7 mouse cellular contexts compared by ENCODE assay signal in the genomic region with DNA sequence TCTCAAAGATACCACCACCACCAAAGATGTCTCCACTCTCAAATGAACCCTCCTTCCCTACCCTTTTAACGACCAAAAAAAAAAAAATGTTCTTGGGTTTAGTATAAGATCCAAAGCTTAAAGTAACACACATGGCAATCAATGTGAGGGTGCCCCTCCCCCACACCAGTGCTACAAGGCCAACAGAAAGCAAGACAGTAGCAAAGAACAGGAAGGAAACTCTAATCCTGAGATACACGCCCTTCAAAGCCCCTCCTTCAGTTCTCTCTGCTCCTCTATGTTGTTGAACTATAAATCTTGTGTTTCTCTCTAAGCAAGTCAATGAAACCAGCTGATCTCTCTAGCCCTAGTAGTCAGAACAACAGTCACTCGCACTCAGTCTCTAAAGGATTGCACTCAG. TPM values are rescaled to one million over a fixed set of nuclear protein-coding genes. Genes with fewer than 3 reads are reported as not detected.
DNase-seq lines count a peak whose midpoint lies in the region; ATAC-seq lines count a peak whose summit lies in the region.

No protein-coding gene starts in this region.

- H3K9ac ChIP-seq in neural tube, embryonic 15.5 days (replicated peaks) = no peak overlapping the region
- H3K9ac ChIP-seq in forebrain, embryonic 14.5 days (ENCODE audit: low read length) = no peak overlapping the region

- H3K4me1 ChIP-seq in neural tube, embryonic 15.5 days = peaks cover 23% of the 10 kb centered on the region
- peaks cover 3% of the 10 kb centered on the region; the same call in 1 of the 2 replicates for H3K4me1 ChIP-seq in forebrain, embryonic 14.5 days (ENCODE audit: control insufficient read depth, insufficient read depth, low read length)

- H3K27ac ChIP-seq in neural tube, embryonic 15.5 days (replicated peaks) = no peak overlapping the region
- no peak overlapping the region for H3K27ac ChIP-seq in forebrain, embryonic 14.5 days (ENCODE audit: low read depth, low read length)

- no peak overlapping the region for H3K4me3 ChIP-seq in neural tube, embryonic 15.5 days (replicated peaks)
- no peak overlapping the region for H3K4me3 ChIP-seq in forebrain, embryonic 14.5 days (ENCODE audit: low read depth, low read length)

- WGBS in neural tube, embryonic 15.5 days = 67% methylated on average over 3 of the region's 3 CpGs
- 73% methylated on average over 3 of the region's 3 CpGs for WGBS in forebrain, embryonic 14.5 days

- H3K27me3 ChIP-seq in neural tube, embryonic 15.5 days (replicated peaks) = no peaks in the 10 kb centered on the region
- no peaks in the 10 kb centered on the region for H3K27me3 ChIP-seq in forebrain, embryonic 14.5 days (replicated peaks; ENCODE audit: control insufficient read depth, insufficient read depth, low read length)

- ATAC-seq in granulocyte monocyte progenitor cell, adult 5-6 weeks (replicated peaks; ENCODE audit: poor library complexity, severe bottlenecking) = peak; percentile 88
- no peak for ATAC-seq in neural tube, embryonic 15.5 days (ENCODE audit: low FRiP score)
- no peak for ATAC-seq in forebrain, embryonic 14.5 days

- no peak overlapping the region for H3K4me2 ChIP-seq in neural tube, embryonic 15.5 days
- no peak overlapping the region for H3K4me2 ChIP-seq in forebrain, embryonic 14.5 days (ENCODE audit: low read length)

- H3K9me3 ChIP-seq in neural tube, embryonic 15.5 days (replicated peaks) = no peaks in the 10 kb centered on the region
- H3K9me3 ChIP-seq in forebrain, embryonic 14.5 days (replicated peaks; ENCODE audit: control insufficient read depth, low read length) = no peaks in the 10 kb centered on the region

- H3K36me3 ChIP-seq in neural tube, embryonic 15.5 days = no peaks in the 10 kb centered on the region
- H3K36me3 ChIP-seq in forebrain, embryonic 14.5 days (ENCODE audit: control insufficient read depth, insufficient read depth, low read length) = no peaks in the 10 kb centered on the region

- peak; percentile 10 for DNase-seq in urinary bladder, postnatal 14 days (ENCODE audit: low spot score)
- DNase-seq in urinary bladder, postnatal 10 days (ENCODE audit: low spot score) = no peak
- DNase-seq in lung, postnatal 36 days = peak; percentile 70
- no peak for DNase-seq in forebrain, embryonic 14.5 days (ENCODE audit: low spot score)
- DNase-seq in urinary bladder, postnatal 25 days (ENCODE audit: low spot score) = no peak

RNA-seq across cellular contexts. Expression of a gene that starts 19.3 kb away (rescaled TPM):
- total RNA-seq in granulocyte monocyte progenitor cell, adult 5-6 weeks (2014; fragmentation: Nextera tagmentation) = 143 and 157 TPM in 2 replicates
- 30.7 and 47.1 TPM in 2 replicates for total RNA-seq in granulocyte monocyte progenitor cell, adult 5-6 weeks (2017)
- polyA plus RNA-seq in neural tube, embryonic 15.5 days (2015; fragmentation: Nextera tagmentation; extraction: Ambion mirVana) = 51.2 and 54.3 TPM in 2 replicates
- polyA plus RNA-seq in forebrain, embryonic 14.5 days (2014; fragmentation: Nextera tagmentation; extraction: Ambion mirVana) = 46.1 and 48.6 TPM in 2 replicates

Comparison
In these comparisons a context has a peak if more than half of its experiments do, and no peak if none do; other contexts are left out.
1. DNase-seq: peak in urinary bladder, postnatal 14 days (single experiment) and lung, postnatal 36 days (single experiment); none in urinary bladder, postnatal 10 days (single experiment), forebrain, embryonic 14.5 days (single experiment) and urinary bladder, postnatal 25 days (single experiment).